Mouse (Mus musculus): ENCODE measurements around the gene Prrx1.

- TF ChIP-seq GATA1 (IDR thresholded peaks at IDR 0.05; ENCODE audit: low read length) (no peak), TAL1 (IDR thresholded peaks at IDR 0.05; ENCODE audit: low read length) (no peak)
Measured at GRCm38 (mm10) chr1:163307706-163308105, 5.8 kb downstream of the Prrx1 start.

Measured in erythroblast, embryonic 14.5 days (primary cell).